Comparison of ENCODE assay signal across 8 mouse cellular contexts in the genomic region with DNA sequence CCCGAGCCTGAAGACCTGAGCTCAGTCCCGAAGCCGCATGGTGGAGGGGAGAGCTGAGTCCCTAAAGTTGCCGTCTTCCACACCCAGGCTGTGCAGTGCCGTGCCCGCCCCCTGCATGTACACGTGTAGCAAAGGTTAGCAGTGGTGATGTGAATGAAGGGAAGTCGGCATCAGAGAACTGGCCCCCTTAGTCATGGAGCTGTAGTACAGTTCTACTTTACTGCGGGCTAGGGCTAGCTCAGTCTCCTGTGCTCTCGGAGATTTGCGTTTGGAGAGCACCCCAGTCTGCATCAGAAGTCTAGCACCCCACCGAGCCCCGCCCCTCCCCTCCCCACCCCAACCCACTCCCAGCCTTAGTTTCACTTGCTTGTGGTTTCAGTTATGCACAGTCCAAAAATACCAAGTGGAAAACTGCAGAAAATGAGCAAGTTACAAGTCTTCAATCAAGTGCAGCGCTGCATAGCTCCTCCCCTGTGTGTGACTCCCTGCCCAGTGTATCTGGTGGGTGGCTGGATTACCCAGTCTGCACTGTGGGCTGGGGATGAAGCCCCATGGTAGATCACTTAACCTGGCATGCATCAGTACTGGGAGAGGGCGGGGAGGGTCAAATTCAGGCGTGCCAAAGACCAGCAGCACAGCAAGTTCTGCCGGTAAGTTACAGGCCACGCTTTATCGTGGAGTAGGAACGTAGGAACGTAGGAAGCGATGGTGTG. TPM values are rescaled to one million over a fixed set of nuclear protein-coding genes. Genes with fewer than 3 reads are reported as not detected.
DNase-seq lines count a peak whose midpoint lies in the region; ATAC-seq and TF ChIP-seq lines count a peak whose summit lies in the region.

No protein-coding gene starts in this region.

- H3K27me3 ChIP-seq in intestine, postnatal 0 days (replicated peaks; ENCODE audit: control insufficient read depth, insufficient read depth, low read length), result no peaks in the 10 kb centered on the region

- H3K27ac ChIP-seq in layer of hippocampus, adult 2 months, result peak overlapping the region; percentile 82
- H3K27ac ChIP-seq in intestine, postnatal 0 days (ENCODE audit: low read depth, low read length), result peak overlapping the region; percentile 76

- no peak overlapping the region for H3K9ac ChIP-seq in intestine, postnatal 0 days (ENCODE audit: low read depth, low read length)

- intact Hi-C loops in left cerebral cortex, postnatal 14 days (cut with DNase I), result loop anchor here (2.0 kb wide), 1 partner anchor 39 kb away; no protein-coding TSS in a partner anchor

- peak overlapping the region; percentile 43; the same call in 1 of the 2 replicates for H3K4me3 ChIP-seq in layer of hippocampus, adult 2 months
- H3K4me3 ChIP-seq in intestine, postnatal 0 days (ENCODE audit: low read depth, low read length), result peak overlapping the region; percentile 31

- peaks cover 11% of the 10 kb centered on the region; the same call in 1 of the 2 replicates for H3K4me1 ChIP-seq in intestine, postnatal 0 days (replicated peaks; ENCODE audit: control insufficient read depth, insufficient read depth, low read length)

- no peak for DNase-seq in layer of hippocampus, adult 2 months (ENCODE audit: low spot score in 2 of 2)
- no peak for DNase-seq in layer of hippocampus, adult 11-12 months (ENCODE audit: low spot score)
- DNase-seq in left cerebral cortex, postnatal 14 days (ENCODE audit: low spot score in 2 of 2), result no peak
- DNase-seq in right cerebral cortex, postnatal 25 days, result no peak
- DNase-seq in cerebellum, adult 9-10 months, result no peak

- peaks cover 9% of the 10 kb centered on the region for H3K36me3 ChIP-seq in intestine, postnatal 0 days (ENCODE audit: control insufficient read depth, insufficient read depth)

- 34% methylated on average over 22 of the region's 22 CpGs for WGBS in intestine, postnatal 0 days

- H3K9me3 ChIP-seq in intestine, postnatal 0 days (ENCODE audit: control insufficient read depth), result no peaks in the 10 kb centered on the region

- H3K4me2 ChIP-seq in intestine, postnatal 0 days (replicated peaks; ENCODE audit: low read depth), result peak overlapping the region; percentile 66

- no peak for TF ChIP-seq CTCF in layer of hippocampus, adult 2 months (conservative IDR thresholded peaks at IDR 0.05)
- no peak for TF ChIP-seq CTCF in intestine, postnatal 0 days (IDR thresholded peaks at IDR 0.05; ENCODE audit: low read depth)

- peak; percentile 21 for ATAC-seq in common myeloid progenitor, adult 5-6 weeks (replicated peaks; ENCODE audit: low read depth, poor library complexity, severe bottlenecking)
- no peak for ATAC-seq in intestine, postnatal 0 days
- peak; percentile 16 for ATAC-seq in monocyte, adult 5-6 weeks (replicated peaks; ENCODE audit: insufficient number of reproducible peaks, low FRiP score, low TSS enrichment, poor library complexity, severe bottlenecking)

RNA-seq across cellular contexts. Expression of gene Ap5z1, which starts 22.3 kb away (rescaled TPM):
- 10 to 100 TPM; 24.4 to 31.3 TPM for total RNA-seq in layer of hippocampus, adult 2 months (2021)
- 7.0 and 11.9 TPM in 2 replicates for total RNA-seq in common myeloid progenitor, adult 5-6 weeks (2017)
- 9.0 and 9.8 TPM in 2 replicates for polyA plus RNA-seq in intestine, postnatal 0 days (2015; fragmentation: Nextera tagmentation; extraction: Ambion mirVana)
- 6.7 to 13.7 TPM (median 6.9 TPM) in 3 replicates for total RNA-seq in monocyte, adult 5-6 weeks (2017)
- 10 to 100 TPM; 18.6 to 21.0 TPM for total RNA-seq in left cerebral cortex, postnatal 14 days (2021)

RNA-seq across cellular contexts. Expression of gene Foxk1, which starts 40.2 kb away (rescaled TPM):
- total RNA-seq in layer of hippocampus, adult 2 months (2021), result 10 to 100 TPM; 53.0 to 60.3 TPM
- 8.2 and 11.7 TPM in 2 replicates for total RNA-seq in common myeloid progenitor, adult 5-6 weeks (2017)
- polyA plus RNA-seq in intestine, postnatal 0 days (2015; fragmentation: Nextera tagmentation; extraction: Ambion mirVana), result 2.6 and 4.5 TPM in 2 replicates
- 17.6 to 31.2 TPM (median 21.7 TPM) in 3 replicates for total RNA-seq in monocyte, adult 5-6 weeks (2017)
- total RNA-seq in left cerebral cortex, postnatal 14 days (2021), result 10 to 100 TPM; 40.6 to 43.4 TPM
